Mouse (Mus musculus) forebrain, postnatal 0 days (tissue): ENCODE results near the gene Nek10. TPM values are rescaled to one million over a fixed set of nuclear protein-coding genes. Genes with fewer than 3 reads are reported as not detected.

ENCODE experiments used
- ATAC-seq: fragments of 200-750 bp; cut with Nextera tagmentation; 2 replicates; pipeline ENCODE4 v1.8.0; 2017; ENCODE audit warnings: mild to moderate bottlenecking, moderate library complexity
- DNase-seq: peaks from one replicate; pipeline ENCODE4 v3.0.0-alpha.2; 2015
- H3K27ac ChIP-seq: fragments of 300-500 bp; sonication (generic); 2 replicates; pipeline ENCODE4 v1.5.1; 2014; ENCODE audit warnings: low read depth, mild to moderate bottlenecking, antibody characterized with exemption, low read length, moderate library complexity, mixed read lengths
- H3K27me3 ChIP-seq: fragments of 300-500 bp; sonication (generic); 2 replicates; pipeline ENCODE4 v1.6.1; 2014; ENCODE audit warnings: mild to moderate bottlenecking, low read length, mixed read lengths; ENCODE audit not compliant: insufficient read depth
- H3K36me3 ChIP-seq: fragments of 300-500 bp; sonication (generic); 2 replicates; pipeline ENCODE4 v1.6.1; 2014; ENCODE audit warnings: mild to moderate bottlenecking, moderate library complexity; ENCODE audit not compliant: insufficient read depth
- H3K4me1 ChIP-seq: fragments of 300-500 bp; sonication (generic); 2 replicates; pipeline ENCODE4 v1.6.1; 2014; ENCODE audit warnings: antibody characterized with exemption; ENCODE audit not compliant: insufficient read depth
- H3K4me2 ChIP-seq: fragments of 300-500 bp; sonication (generic); 2 replicates; pipeline ENCODE4 v1.6.1; 2014; ENCODE audit warnings: low read depth, mild to moderate bottlenecking, moderate library complexity
- H3K4me3 ChIP-seq: fragments of 300-500 bp; sonication (generic); 2 replicates; pipeline ENCODE4 v1.5.1; 2014; ENCODE audit warnings: low read depth, low read length, mixed read lengths
- H3K9ac ChIP-seq: fragments of 300-500 bp; sonication (generic); 2 replicates; pipeline ENCODE4 v1.6.1; 2014; ENCODE audit warnings: mild to moderate bottlenecking
- H3K9me3 ChIP-seq: fragments of 300-500 bp; sonication (generic); 2 replicates; pipeline ENCODE4 v1.6.1; 2016; ENCODE audit warnings: low read length
- CTCF ChIP-seq: sonication (generic); IDR thresholded peaks from 2 replicates; pipeline ENCODE4 v1.5.1; 2016; ENCODE audit warnings: antibody characterized with exemption, control low read depth, low read depth
- WGBS: fragments of 180-500 bp; shearing (Covaris S2); extraction: QIAGEN DNeasy Blood & Tissue Kit; methylation state at CpG from one replicate; pipeline ENCODE4 v1.1.7; 2014; 5-methylcytosine and 5-hydroxymethylcytosine counted together
- polyA plus RNA-seq: library from polyadenylated mRNA; unstranded; fragments of >200 nt; fragmentation: Nextera tagmentation; extraction: Ambion mirVana; gene quantifications from 2 replicates; pipeline ENCODE4 v1.2.1, GENCODE M21; 2015
- total RNA-seq: library from RNA; depleted of rRNA; stranded (reverse); fragments of >200 nt; gene quantifications from 2 replicates; pipeline ENCODE4 v1.2.3, GENCODE M21; 2014; rRNA removed

Nek10 gene
- total and polyA plus RNA-seq, 2 experiments from 2014 or later, result 0.25 to 3.0 TPM

- H3K4me2 ChIP-seq, result no peak overlapping the region
- no peak for DNase-seq
- H3K27me3 ChIP-seq, result no peaks in the 10 kb centered on the region
- H3K9ac ChIP-seq, result no peak overlapping the region
- no peaks in the 10 kb centered on the region for H3K36me3 ChIP-seq
- no peaks in the 10 kb centered on the region for H3K4me1 ChIP-seq
- H3K27ac ChIP-seq, result no peak overlapping the region
- no peak for ATAC-seq
- no peak overlapping the region for H3K4me3 ChIP-seq
- no peak for TF ChIP-seq CTCF
- no peaks in the 10 kb centered on the region for H3K9me3 ChIP-seq
- WGBS, result 85% methylated on average over 4 of the region's 4 CpGs
Observed at GRCm38 (mm10) chr14:15048186-15048585, 245.0 kb downstream of the Nek10 start.

GRCm38 (mm10) chr14:15061496-15061895 lies 258.3 kb downstream of the Nek10 start:
- no peak overlapping the region for H3K4me2 ChIP-seq
- no peaks in the 10 kb centered on the region for H3K36me3 ChIP-seq
- no peak overlapping the region for H3K4me3 ChIP-seq
- TF ChIP-seq CTCF, result no peak
- no peaks in the 10 kb centered on the region for H3K9me3 ChIP-seq
- H3K27me3 ChIP-seq, result no peaks in the 10 kb centered on the region
- ATAC-seq (no peak), DNase-seq (no peak)
- H3K9ac ChIP-seq, result no peak overlapping the region
- H3K27ac ChIP-seq, result no peak overlapping the region
- no peaks in the 10 kb centered on the region for H3K4me1 ChIP-seq
- 77% methylated on average over 2 of the region's 2 CpGs for whole genome bisulfite sequencing

Other genes with a start within 250 kb of the Nek10 start
- gene Slc4a7, start 101.1 kb upstream of the Nek10 start, total RNA-seq, result 50.8 and 54.0 TPM in 2 replicates
- 10.9 and 17.4 TPM in 2 replicates for gene Slc4a7, start 101.1 kb upstream of the Nek10 start, polyA plus RNA-seq